Mouse (Mus musculus) liver, embryonic 16.5 days (tissue): ENCODE results near the gene Tmem178. TPM values are rescaled to one million over a fixed set of nuclear protein-coding genes. Genes with fewer than 3 reads are reported as not detected.
A peak's percentile ranks its signal among the peaks of the same experiment; 100 is the strongest.

Experiments
- ATAC-seq: fragments of 200-750 bp; cut with Nextera tagmentation; 2 replicates; pipeline ENCODE4 v1.8.0; 2017; ENCODE audit warnings: low read depth, mild to moderate bottlenecking, moderate number of reproducible peaks, moderate library complexity
- H3K27ac ChIP-seq: fragments of 300-500 bp; sonication (generic); 2 replicates; pipeline ENCODE4 v1.5.1; 2014; ENCODE audit warnings: mild to moderate bottlenecking, low read length
- H3K27me3 ChIP-seq: fragments of 300-500 bp; sonication (generic); 2 replicates; pipeline ENCODE4 v1.6.1; 2014; ENCODE audit warnings: low read depth, low read length, mixed read lengths; ENCODE audit not compliant: control insufficient read depth, insufficient read depth
- H3K36me3 ChIP-seq: fragments of 300-500 bp; sonication (generic); 2 replicates; pipeline ENCODE4 v1.6.1; 2014; ENCODE audit warnings: mild to moderate bottlenecking; ENCODE audit not compliant: control insufficient read depth, insufficient read depth
- H3K4me1 ChIP-seq: fragments of 300-500 bp; sonication (generic); 2 replicates; pipeline ENCODE4 v1.6.1; 2014; ENCODE audit warnings: low read depth, low read length, mixed read lengths; ENCODE audit not compliant: control insufficient read depth
- H3K4me2 ChIP-seq: fragments of 300-500 bp; sonication (generic); 2 replicates; pipeline ENCODE4 v1.6.1; 2014; ENCODE audit warnings: low read depth, low read length, mixed read lengths
- H3K4me3 ChIP-seq: fragments of 300-500 bp; sonication (generic); 2 replicates; pipeline ENCODE4 v1.5.1; 2014; ENCODE audit warnings: low read depth, mild to moderate bottlenecking, low read length
- H3K9ac ChIP-seq: fragments of 300-500 bp; sonication (generic); 2 replicates; pipeline ENCODE4 v1.6.1; 2014; ENCODE audit warnings: low read depth, low read length
- H3K9me3 ChIP-seq: fragments of 300-500 bp; sonication (generic); replicated peaks from 2 replicates; pipeline ENCODE4 v1.6.1; 2016; ENCODE audit warnings: low read length; ENCODE audit not compliant: control insufficient read depth
- WGBS: fragments of 180-500 bp; shearing (Covaris S2); extraction: QIAGEN DNeasy Blood & Tissue Kit; methylation state at CpG from one replicate; pipeline ENCODE4 v1.1.7; 2014; ENCODE audit not compliant: insufficient replicate concordance; 5-methylcytosine and 5-hydroxymethylcytosine counted together
- polyA plus RNA-seq: library from polyadenylated mRNA; unstranded; fragments of >200 nt; fragmentation: Nextera tagmentation; extraction: Ambion mirVana; gene quantifications from 2 replicates; pipeline ENCODE4 v1.2.1, GENCODE M21; 2015

The Tmem178 gene
- polyA plus RNA-seq, 1 experiment from 2014 or later: 0.25 TPM

DNA sequence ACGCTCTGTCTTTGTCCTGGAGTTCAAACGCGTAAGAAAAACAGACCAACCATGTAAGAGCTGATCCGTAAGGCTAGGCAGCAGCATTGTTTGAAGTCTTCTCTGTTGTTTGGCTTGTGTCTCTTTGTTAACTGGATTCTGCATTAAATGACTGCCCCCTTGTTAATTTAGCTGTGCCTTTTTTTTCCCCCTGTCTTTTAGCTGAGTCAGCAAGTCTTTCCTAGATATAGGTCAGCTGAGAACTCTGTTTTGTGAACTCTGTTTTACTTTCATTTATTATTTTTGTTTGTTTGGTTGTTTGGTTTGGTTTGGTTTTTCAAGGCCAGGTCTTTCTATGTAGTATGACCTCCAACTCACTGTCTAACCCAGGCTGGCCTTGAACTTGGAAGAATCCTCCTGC, 57.2 kb downstream of the Tmem178 start:
- Histone ChIP-seq H3K36me3 (no peaks in the 10 kb centered on the region), H3K9ac (no peak overlapping the region)
- WGBS: 82% methylated on average over 4 of the region's 4 CpGs

DNA sequence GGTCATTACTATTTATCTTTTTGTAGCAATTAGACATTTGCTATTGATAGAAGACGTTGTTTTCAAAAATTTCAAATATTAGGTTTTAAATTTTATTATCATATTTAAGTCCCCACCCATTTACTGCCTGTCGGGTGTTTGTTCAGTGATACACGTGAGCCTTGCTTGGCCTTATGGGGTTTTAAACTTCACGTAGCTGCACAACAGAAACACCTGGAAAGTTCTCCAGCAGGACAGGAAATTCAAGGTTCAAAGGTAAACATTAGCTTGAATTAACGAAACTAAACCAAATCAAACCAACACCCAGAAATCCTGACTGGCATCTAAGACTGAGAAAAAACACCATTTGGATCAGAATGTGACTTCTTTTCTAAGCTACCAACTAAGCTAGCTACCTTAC, 57.7 kb downstream of the Tmem178 start:
- H3K36me3 ChIP-seq: no peaks in the 10 kb centered on the region
- no peaks in the 10 kb centered on the region for H3K4me1 ChIP-seq
- H3K4me2 ChIP-seq: no peak overlapping the region
- no peaks in the 10 kb centered on the region for H3K27me3 ChIP-seq
- 54% methylated on average over 5 of the region's 5 CpGs for WGBS
- H3K4me3 ChIP-seq: no peak overlapping the region
- no peaks in the 10 kb centered on the region for H3K9me3 ChIP-seq
- H3K9ac ChIP-seq: no peak overlapping the region
- no peak for ATAC-seq
- H3K27ac ChIP-seq: no peak overlapping the region

More for the DNA sequence above, 57.2 kb downstream of the Tmem178 start:
- Histone ChIP-seq H3K4me2 (no peak overlapping the region), H3K27ac (no peak overlapping the region), H3K27me3 (no peaks in the 10 kb centered on the region), H3K9me3 (no peaks in the 10 kb centered on the region), H3K4me3 (no peak overlapping the region), H3K4me1 (no peaks in the 10 kb centered on the region)
- no peak for ATAC-seq

DNA sequence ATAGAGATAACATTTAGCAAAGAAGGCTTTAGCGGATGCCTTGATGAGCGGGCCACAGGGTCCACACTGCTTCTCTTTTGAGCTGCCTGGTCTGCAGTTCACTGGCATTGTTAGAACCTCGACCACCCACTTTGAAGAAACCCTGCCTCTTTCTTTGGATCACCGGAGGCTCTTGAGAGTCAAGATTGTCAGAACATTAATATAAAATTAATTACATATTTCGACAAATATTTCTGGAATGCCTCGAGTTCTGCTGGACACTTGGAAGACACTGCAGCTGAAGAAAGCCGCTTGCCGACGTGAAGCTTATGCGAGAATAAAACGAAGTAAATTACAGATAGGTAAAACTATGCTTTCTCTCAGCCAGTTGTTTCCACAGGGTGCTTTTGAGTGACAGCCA, 60.0 kb downstream of the Tmem178 start:
- 72% methylated on average over 11 of the region's 11 CpGs for WGBS

DNA sequence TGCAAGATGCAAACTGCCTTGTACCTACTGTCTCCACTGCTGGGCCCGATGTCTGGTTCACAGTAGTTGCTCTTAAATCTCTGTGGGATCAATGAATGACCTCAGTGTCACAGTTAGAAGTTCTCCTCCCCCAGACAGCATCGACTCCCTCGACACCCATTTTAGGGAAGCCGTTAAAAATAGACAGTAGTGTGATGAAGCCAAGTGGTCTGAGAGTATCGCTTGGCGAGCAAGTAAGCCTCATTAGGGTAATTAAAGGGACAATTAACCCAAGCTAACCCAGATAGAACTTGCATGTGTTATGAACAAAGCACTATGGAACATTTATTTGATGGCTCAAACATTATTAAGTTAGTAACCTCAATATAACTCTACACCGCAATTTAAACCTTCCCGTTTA, 60.9 kb downstream of the Tmem178 start:
- Histone ChIP-seq H3K9ac (no peak overlapping the region), H3K27me3 (no peaks in the 10 kb centered on the region), H3K4me1 (no peaks in the 10 kb centered on the region), H3K27ac (no peak overlapping the region), H3K4me3 (no peak overlapping the region), H3K9me3 (no peaks in the 10 kb centered on the region), H3K4me2 (no peak overlapping the region), H3K36me3 (no peaks in the 10 kb centered on the region)
- WGBS: 70% methylated on average over 8 of the region's 8 CpGs
- no peak for ATAC-seq

More for the DNA sequence above, 60.0 kb downstream of the Tmem178 start:
- Histone ChIP-seq H3K27ac (no peak overlapping the region), H3K27me3 (no peaks in the 10 kb centered on the region), H3K4me1 (no peaks in the 10 kb centered on the region), H3K4me2 (no peak overlapping the region), H3K4me3 (no peak overlapping the region), H3K36me3 (no peaks in the 10 kb centered on the region), H3K9me3 (no peaks in the 10 kb centered on the region), H3K9ac (no peak overlapping the region)
- no peak for ATAC-seq

DNA sequence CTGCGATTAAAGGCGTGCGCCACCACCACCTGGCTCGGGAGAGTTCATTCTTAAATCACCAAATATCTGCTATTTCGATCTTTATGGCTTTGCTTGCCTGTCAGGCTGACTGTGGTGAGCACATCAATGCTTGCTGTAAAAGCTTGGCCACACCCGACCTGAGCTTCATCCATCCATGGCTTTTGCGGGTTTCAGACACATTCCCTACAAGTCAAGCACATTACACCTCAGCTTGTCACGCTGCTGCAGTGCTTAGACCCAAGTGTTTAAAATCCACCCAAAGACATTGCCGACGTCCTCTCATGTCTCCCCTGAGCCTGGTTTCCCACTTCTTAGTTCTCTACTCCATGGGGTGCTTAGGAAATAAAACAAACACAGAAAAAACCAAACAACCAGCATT, 64.7 kb downstream of the Tmem178 start:
- Histone ChIP-seq H3K4me3 (no peak overlapping the region), H3K36me3 (no peaks in the 10 kb centered on the region), H3K27ac (no peak overlapping the region), H3K4me2 (no peak overlapping the region), H3K4me1 (no peaks in the 10 kb centered on the region), H3K27me3 (no peaks in the 10 kb centered on the region), H3K9me3 (no peaks in the 10 kb centered on the region), H3K9ac (no peak overlapping the region)
- no peak for ATAC-seq
- WGBS: 71% methylated on average over 10 of the region's 10 CpGs

DNA sequence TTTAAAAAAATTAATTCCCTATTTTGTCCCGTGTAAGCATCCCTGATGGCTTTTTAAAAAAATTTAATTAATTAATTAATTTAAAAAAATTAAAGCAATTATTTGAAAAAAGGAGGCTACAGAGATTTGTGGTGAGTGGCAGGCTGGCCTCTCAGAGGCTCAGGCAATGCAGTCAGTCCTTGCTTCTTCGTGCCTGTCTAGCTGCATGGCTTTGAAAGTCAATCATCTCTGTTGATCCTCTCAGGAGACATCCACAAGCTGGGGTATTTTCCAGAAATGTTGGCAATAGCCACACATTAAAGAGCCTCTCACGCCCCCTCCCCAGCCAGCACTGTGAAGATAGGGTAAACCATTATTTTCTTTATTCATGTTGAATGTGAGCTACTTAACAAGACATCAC, 65.8 kb downstream of the Tmem178 start:
- 56% methylated on average over 3 of the region's 3 CpGs for WGBS
- Histone ChIP-seq H3K27ac (no peak overlapping the region), H3K4me3 (no peak overlapping the region), H3K4me2 (no peak overlapping the region), H3K4me1 (no peaks in the 10 kb centered on the region), H3K9me3 (no peaks in the 10 kb centered on the region), H3K9ac (no peak overlapping the region), H3K27me3 (no peaks in the 10 kb centered on the region), H3K36me3 (no peaks in the 10 kb centered on the region)
- ATAC-seq: no peak

DNA sequence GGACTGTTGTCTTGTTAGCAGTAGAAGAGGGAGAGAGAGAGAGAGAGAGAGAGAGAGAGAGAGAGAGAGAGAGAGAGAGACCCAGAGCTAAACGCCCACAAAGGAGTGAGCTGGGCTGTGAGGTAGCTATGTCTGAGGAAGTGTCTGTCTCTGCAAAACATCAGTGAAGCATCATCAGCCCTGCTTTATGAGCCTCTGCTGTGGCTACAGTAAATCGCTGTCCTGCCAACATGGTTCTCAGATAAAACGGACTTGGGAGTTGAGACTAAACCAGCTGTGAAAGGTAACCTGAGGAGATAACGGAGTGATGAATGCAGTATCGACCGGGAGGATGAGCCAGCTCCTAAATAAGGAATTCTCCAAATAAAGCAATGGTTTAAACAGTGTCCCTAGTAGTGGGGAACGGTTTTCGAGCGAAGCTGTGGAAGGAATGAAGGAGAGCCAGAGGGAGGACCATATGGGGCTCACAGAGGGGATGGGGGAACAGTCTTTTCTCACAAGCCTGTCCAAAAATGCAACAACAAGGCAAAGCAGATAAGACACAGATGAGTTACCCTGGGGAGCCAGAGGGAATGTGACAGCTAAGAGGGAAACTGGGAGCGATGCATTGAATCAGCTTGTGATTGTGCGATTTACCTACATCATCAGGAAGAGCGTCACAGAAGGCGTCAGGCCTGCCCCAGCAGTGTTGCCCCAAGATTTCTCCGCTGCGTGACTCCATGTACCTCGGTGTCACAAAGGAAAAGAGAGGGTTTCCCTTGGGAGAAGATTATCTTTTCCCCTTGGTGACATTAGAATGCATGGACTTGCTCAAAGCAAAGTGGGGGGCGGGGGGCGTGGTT, 66.6 kb downstream of the Tmem178 start:
- 64% methylated on average over 18 of the region's 18 CpGs for WGBS
- no peak for ATAC-seq

DNA sequence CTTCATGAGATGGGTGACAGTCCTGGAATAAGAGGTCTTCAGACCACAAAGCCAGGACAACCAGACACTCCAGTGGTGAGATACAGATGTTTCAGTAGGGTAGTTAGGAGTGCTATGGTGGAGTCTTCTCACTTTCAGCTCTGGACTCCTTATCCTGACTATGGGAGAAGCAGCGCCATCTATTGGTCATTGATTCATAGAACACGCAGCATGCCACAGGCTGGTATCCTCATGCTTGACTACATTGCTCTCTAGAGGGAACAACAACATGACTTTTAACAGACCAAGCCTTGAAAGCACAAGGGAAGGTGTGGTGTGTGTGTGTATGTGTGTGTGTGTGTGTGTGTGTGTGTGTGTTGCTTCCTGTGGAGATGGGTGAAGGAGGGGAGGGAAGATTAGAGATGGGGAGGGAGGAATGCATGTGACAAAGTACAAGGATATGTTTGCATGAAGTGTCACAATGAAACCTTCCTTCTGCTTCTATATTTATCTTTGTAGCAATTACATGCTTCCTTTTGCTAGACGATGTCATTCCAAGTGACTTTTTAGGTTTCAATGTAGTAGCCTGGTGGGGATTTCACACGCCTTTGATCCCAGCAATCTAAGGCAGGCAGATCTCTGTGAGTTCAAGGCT, 71.5 kb downstream of the Tmem178 start:
- H3K27me3 ChIP-seq: no peaks in the 10 kb centered on the region
- H3K36me3 ChIP-seq: no peaks in the 10 kb centered on the region
- H3K9ac ChIP-seq: no peak overlapping the region
- 26% methylated on average over 4 of the region's 4 CpGs for WGBS
- H3K27ac ChIP-seq: no peak overlapping the region
- H3K4me2 ChIP-seq: no peak overlapping the region
- H3K4me1 ChIP-seq: no peaks in the 10 kb centered on the region
- ATAC-seq: peak; percentile 61
- H3K4me3 ChIP-seq: no peak overlapping the region
- H3K9me3 ChIP-seq: no peaks in the 10 kb centered on the region

More for the DNA sequence above, 66.6 kb downstream of the Tmem178 start:
- no peaks in the 10 kb centered on the region for H3K4me1 ChIP-seq
- no peaks in the 10 kb centered on the region for H3K9me3 ChIP-seq
- no peaks in the 10 kb centered on the region for H3K36me3 ChIP-seq
- H3K27me3 ChIP-seq: no peaks in the 10 kb centered on the region
- no peak overlapping the region for H3K27ac ChIP-seq
- no peak overlapping the region for H3K4me3 ChIP-seq
- H3K9ac ChIP-seq: no peak overlapping the region
- no peak overlapping the region for H3K4me2 ChIP-seq

DNA sequence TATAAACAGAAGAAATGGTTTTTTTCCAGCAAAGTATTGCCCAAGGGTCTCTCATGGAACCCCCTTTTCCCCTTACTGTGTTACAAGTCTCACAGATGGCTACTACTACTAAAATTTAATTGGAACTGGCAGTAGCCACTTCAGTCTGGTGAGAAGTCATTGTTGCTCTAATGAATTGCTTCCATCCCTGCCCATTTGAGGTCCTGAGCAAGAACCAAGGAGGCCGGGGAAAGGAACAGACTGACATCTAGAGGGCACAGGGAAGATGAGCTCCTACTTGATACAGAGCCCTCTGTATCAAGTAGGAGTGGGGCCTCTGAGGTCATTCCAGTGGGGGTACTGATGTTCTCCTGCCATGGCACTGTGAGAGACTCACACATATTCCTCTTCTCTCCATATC, 72.7 kb downstream of the Tmem178 start:
- no peak overlapping the region for H3K4me2 ChIP-seq
- no peak for ATAC-seq
- no peaks in the 10 kb centered on the region for H3K9me3 ChIP-seq
- H3K4me3 ChIP-seq: no peak overlapping the region
- no peaks in the 10 kb centered on the region for H3K27me3 ChIP-seq
- no peaks in the 10 kb centered on the region for H3K36me3 ChIP-seq
- H3K4me1 ChIP-seq: no peaks in the 10 kb centered on the region
- 45% methylated on average over 1 of the region's 1 CpGs for WGBS
- no peak overlapping the region for H3K27ac ChIP-seq
- H3K9ac ChIP-seq: no peak overlapping the region
